Mouse (Mus musculus) left cerebral cortex, adult 2 months (tissue): ENCODE results near the gene Mark2. TPM values are rescaled to one million over a fixed set of nuclear protein-coding genes. Genes with fewer than 3 reads are reported as not detected.
"Not testable (repeated sequence)": the region's sequence is repeated elsewhere in the genome, so short reads cannot be mapped to it uniquely, and the experiment has no call there.

ENCODE experiments used
- DNase-seq, 2 experiments: peaks; one replicate each; pipeline ENCODE4 v3.0.0; 2021 to 2022; ENCODE audit warnings: low spot score in 2 of 2, mixed read lengths in 1 of 2; ENCODE audit errors: extremely low spot score in 1 of 2
- H3K27ac ChIP-seq: fragments of 200-600 bp; 2 replicates; pipeline ENCODE4 v1.8.1; 2022
- H3K4me3 ChIP-seq: fragments of 200-600 bp; 2 replicates; pipeline ENCODE4 v1.8.1; 2022
- CTCF ChIP-seq: fragments of 200-600 bp; IDR thresholded peaks from 2 replicates; pipeline ENCODE4 v1.8.1; 2022; ENCODE audit warnings: antibody characterized with exemption, mild to moderate bottlenecking, moderate library complexity
- intact Hi-C: fragments of 180-260 bp; cut with DNase I; formaldehyde crosslinking; loops from one replicate; pipeline ENCODE4 v1.15.1; 2025
- long read RNA-seq, 2 experiments: library from polyadenylated mRNA; stranded (forward); transcript quantifications; one replicate each; pipeline ENCODE4 v2.0.0; 2021; ENCODE audit warnings: borderline mapping rate in 2 of 2
- total RNA-seq, 2 experiments: library from RNA; stranded (reverse); gene quantifications; 2 replicates each; pipeline ENCODE4 v1.2.3; 2021

Gene Mark2
- 100 to 1,000 TPM; 133 to 148 TPM for total RNA-seq
- long read RNA-seq, experiment 1, full-length matches to known transcripts, result 152 of 216 reads
- long read RNA-seq, experiment 1, partial matches to known transcripts, result 8 of 216 reads
- long read RNA-seq, experiment 1, other reads (novel, unspliced or antisense), result 56 of 216 reads
- long read RNA-seq, experiment 2, full-length matches to known transcripts, result 139 of 196 reads
- long read RNA-seq, experiment 2, partial matches to known transcripts, result 14 of 196 reads
- long read RNA-seq, experiment 2, other reads (novel, unspliced or antisense), result 43 of 196 reads

DNA sequence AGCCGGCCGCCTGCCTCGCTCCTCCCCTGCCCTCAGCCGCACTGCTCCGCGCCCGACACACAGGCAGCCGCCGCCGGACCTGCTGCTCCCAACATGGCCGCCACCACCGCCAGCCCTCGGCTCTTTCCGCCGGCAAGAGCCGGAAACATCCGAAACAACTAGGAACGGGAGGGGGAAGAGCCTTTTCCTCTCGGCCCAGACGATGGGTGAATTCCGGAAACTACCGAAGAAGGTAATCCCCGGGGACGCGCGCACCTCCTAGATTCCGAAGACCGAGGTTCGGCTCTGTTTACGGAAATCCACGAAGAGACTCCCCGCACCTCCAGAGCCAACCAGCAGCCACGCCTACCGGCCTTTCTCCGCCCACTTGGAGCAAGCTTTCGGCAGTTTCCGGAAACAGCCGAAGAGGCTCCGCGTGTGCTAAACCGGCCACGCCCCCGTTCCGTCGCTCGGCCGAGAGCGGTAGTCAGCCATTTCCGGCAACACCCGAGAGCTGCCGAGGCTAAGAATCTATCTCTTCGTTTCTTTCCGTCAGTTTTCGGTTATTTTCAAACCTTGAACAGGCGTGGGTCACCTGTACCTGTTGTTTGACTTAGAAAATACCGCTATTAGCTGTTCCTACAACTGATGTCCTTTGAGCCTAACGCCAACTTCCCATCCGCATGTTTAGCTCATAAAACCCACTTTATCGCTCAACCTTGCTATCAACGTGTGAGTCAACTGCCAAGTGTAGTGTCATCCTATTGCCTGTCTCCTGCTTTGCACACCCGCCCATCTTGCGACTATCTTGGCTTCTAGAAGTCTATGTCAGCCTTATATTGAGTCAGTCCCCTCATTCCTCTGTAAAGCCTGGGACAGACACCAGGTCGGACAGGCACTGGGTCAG, at the start of gene Mark2:
Gene Mark2, minus strand, starts transcription at position 349 of the 886 bp plus-strand sequence.
- intact Hi-C loops, result loop anchor here (2.0 kb wide), 3 partner anchors 43 to 75 kb away; partner anchors contain the start of gene 2700081O15Rik
- Histone ChIP-seq H3K4me3 (peak within 1 kb of the TSS; percentile 96), H3K27ac (peak within 1 kb of the TSS; percentile 97)
- peak; percentile 98 to 100 for DNase-seq
- no peak for TF ChIP-seq CTCF

GRCm38 (mm10) chr19:7388488-7388887, 46.8 kb upstream of the Mark2 start:
- no peak overlapping the region for H3K27ac ChIP-seq
- no peak overlapping the region for H3K4me3 ChIP-seq
- DNase-seq, result no peak
- intact Hi-C loops, result no loop called here
- TF ChIP-seq CTCF, result no peak

DNA sequence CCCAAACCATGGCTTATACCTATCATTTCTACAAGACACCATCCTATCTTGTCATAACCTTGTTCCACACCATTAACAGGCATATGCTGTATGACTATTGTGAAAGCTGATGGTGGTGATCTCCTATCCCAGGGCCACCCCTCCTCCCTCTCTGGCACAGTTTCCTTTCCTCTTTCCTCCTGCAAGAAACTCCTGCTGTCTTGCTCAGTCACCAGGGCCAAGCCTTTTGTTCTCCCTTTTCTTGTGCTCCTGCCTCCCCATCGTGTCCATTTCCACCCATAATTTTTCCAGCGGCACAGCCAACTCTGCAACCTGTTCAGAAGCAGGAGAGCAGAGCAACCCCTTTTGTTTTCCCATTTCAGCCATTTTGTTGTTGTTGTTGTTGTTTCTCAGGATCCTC, 44.4 kb upstream of the Mark2 start:
- Histone ChIP-seq H3K27ac (no peak overlapping the region), H3K4me3 (no peak overlapping the region)
- no peak for DNase-seq
- no peak for TF ChIP-seq CTCF
- intact Hi-C loops, result no loop called here

DNA sequence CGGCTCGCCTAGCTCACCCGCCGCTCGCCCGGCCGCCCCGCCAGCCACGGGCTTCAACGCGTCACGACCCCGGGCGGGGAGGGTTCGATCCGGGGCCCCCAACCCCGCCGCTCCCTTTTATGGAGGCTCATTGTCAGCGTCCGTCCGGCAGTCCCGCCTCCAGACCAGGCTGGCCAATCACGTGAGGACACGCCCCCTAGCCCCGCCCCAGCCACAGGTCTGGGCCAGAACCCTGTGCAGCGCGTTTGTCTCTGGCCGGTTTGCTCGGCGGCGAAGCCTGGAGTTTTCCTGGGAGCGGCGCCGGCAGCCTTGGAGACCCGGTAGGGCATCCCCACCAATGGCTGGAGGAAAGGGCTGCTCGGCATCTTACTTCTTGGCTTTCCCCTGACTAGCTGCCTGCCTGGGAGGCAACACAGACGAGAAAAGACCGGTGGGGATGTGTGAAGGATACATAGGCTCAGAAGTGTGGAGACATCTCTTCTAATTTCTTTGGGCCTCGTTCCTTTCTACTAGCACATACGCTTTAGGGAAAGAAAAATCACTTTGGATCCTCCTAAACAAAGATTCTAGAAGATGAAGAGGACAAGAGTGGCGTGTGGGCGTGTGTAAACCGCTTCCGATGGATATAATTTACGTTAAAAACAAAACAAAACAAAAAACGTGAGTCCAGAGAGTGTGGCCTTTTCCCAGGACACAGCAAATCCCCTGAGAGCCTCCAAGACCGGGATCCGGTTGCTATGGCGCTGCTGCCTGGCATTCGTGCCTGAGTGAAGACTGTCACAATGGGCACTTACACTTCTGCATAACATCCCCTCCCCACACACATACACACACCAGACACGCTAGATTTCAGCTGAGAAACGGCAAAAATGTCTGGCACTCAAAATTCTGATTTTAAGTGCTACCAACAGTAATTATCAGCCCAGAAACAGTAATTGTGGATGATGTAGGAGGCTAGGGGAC, 41.5 kb upstream of the Mark2 start, which contains the start of gene Spindoc:
Gene Spindoc, minus strand, starts transcription at position 92 of the 963 bp plus-strand sequence.
- TF ChIP-seq CTCF, result no peak
- Histone ChIP-seq H3K4me3 (peak within 1 kb of the TSS; percentile 92), H3K27ac (peak within 1 kb of the TSS; percentile 92)
- intact Hi-C loops, result loop anchor here (2.0 kb wide), 1 partner anchor 34 kb away; the partner anchor contains the start of gene 2700081O15Rik
- peak; percentile 98 to 99 for DNase-seq

DNA sequence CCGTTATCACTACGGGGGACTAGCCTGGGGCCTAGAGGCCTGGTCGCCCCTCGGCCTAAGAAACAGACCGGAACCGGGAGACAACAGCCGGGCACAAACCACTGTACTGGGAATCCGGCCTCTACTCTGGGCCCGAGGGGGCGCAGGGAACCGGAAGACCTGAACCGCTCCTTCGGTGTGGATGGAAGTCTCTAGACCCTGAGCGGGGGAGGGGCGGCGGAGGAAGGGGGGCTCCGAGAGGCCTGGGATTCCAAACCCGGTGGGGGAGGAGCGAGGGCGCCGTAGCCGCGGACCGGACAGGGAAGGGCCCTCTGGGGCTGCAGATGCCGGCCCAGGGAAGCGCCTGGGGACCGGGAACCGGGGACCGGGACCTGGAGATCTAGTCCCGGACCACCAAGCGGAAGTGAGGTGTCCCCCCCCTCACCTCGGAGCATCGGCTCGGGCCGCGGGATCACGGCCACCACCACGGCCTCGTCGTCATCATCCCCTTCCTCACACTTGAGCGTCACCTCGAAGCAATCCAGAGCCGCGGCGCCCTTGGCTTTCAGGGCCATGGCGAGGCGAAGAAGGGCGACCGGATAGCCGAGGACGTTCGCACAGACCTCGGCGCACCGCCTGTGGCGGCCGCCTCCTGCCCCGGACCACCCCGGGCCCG, 40.7 kb upstream of the Mark2 start:
- TF ChIP-seq CTCF, result no peak
- DNase-seq, result peak; percentile 42 to 57
- peak overlapping the region; percentile 92 for H3K27ac ChIP-seq
- peak overlapping the region; percentile 92 for H3K4me3 ChIP-seq
- intact Hi-C loops, result loop anchor here (2.0 kb wide), 1 partner anchor 34 kb away; the partner anchor contains the start of gene 2700081O15Rik

GRCm38 (mm10) chr19:7381906-7382247, 40.2 kb upstream of the Mark2 start:
- H3K4me3 ChIP-seq, result peak overlapping the region; percentile 92
- no peak for TF ChIP-seq CTCF
- no peak for DNase-seq
- intact Hi-C loops, result loop anchor here (2.0 kb wide), 1 partner anchor 35 kb away; the partner anchor contains the start of gene 2700081O15Rik
- peak overlapping the region; percentile 92 for H3K27ac ChIP-seq

DNA sequence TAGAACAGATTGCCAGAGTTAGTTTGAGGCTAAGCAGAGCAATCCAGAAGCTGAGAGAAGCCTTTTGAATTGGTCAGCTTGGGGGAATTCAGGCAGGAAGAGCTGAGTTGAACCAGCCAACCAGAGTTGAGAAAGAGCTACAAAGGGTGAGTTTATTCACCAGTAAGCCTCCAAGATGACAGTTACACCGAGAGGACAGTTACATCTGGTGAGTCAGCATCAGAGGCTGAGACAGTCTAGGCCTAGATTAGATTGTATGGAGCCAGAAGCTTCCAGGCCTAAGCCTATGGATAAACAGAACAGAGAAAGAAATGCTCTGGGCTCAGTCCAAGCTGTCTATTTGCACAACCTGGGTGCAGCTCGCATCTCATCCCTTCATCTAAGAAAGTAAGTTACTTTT, 36.0 kb upstream of the Mark2 start:
- Histone ChIP-seq H3K4me3 (no peak overlapping the region), H3K27ac (no peak overlapping the region)
- intact Hi-C loops, result no loop called here
- no peak for TF ChIP-seq CTCF
- DNase-seq, result no peak

DNA sequence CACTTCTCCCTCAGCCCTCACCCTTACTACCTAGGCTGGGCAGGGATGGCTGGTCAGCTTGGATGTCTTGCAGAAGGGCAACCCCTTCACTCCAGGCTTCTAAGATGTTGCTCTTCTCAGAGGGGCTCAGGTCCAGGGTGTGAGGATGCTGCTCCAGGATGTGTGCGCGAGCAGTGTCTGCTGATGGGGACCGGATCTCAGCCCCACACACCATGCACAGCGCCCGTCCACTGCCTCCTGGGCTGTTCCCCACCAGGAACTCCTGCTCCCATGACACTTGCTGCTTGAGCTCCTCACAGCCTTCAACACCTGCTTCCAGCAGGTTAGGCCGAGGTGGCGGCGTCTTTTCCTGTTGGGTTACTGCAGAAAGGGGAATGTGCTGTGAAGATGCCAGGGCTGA, 32.8 kb upstream of the Mark2 start:
- Histone ChIP-seq H3K27ac (no peak overlapping the region), H3K4me3 (no peak overlapping the region)
- no peak for TF ChIP-seq CTCF
- no peak for DNase-seq
- intact Hi-C loops, result no loop called here

- DNase-seq, H3K4me3 ChIP-seq, H3K27ac ChIP-seq, intact Hi-C loops: not testable (repeated sequence)
Observed at GRCm38 (mm10) chr19:7369469-7369868, 27.8 kb upstream of the Mark2 start.

GRCm38 (mm10) chr19:7353636-7354035, 12.0 kb upstream of the Mark2 start:
- no peak for DNase-seq
- intact Hi-C loops, result no loop called here
- Histone ChIP-seq H3K27ac (no peak overlapping the region), H3K4me3 (no peak overlapping the region)
- no peak for TF ChIP-seq CTCF
